Mouse (Mus musculus) liver, embryonic 15.5 days (tissue): Measurements from ENCODE around the gene Klf3. TPM values are rescaled to one million over a fixed set of nuclear protein-coding genes. Genes with fewer than 3 reads are reported as not detected.

Experiments
- ATAC-seq: fragments of 200-750 bp; cut with Nextera tagmentation; 2 replicates; pipeline ENCODE4 v1.8.0; 2017; ENCODE audit warnings: moderate number of reproducible peaks, mild to moderate bottlenecking, moderate library complexity; ENCODE audit not compliant: insufficient read depth
- H3K27ac ChIP-seq: fragments of 300-500 bp; sonication (generic); replicated peaks from 2 replicates; pipeline ENCODE4 v1.5.1; 2015; ENCODE audit warnings: mild to moderate bottlenecking, inconsistent platforms
- H3K27me3 ChIP-seq: fragments of 300-500 bp; sonication (generic); 2 replicates; pipeline ENCODE4 v1.6.1; 2015; ENCODE audit warnings: mild to moderate bottlenecking, inconsistent platforms
- H3K36me3 ChIP-seq: fragments of 300-500 bp; sonication (generic); replicated peaks from 2 replicates; pipeline ENCODE4 v1.6.1; 2015; ENCODE audit warnings: moderate library complexity, mild to moderate bottlenecking, inconsistent platforms
- H3K4me1 ChIP-seq: fragments of 300-500 bp; sonication (generic); replicated peaks from 2 replicates; pipeline ENCODE4 v1.6.1; 2015; ENCODE audit warnings: inconsistent platforms
- H3K4me2 ChIP-seq: fragments of 300-500 bp; sonication (generic); 2 replicates; pipeline ENCODE4 v1.6.1; 2015; ENCODE audit warnings: moderate library complexity, mild to moderate bottlenecking, inconsistent platforms
- H3K4me3 ChIP-seq: fragments of 300-500 bp; sonication (generic); replicated peaks from 2 replicates; pipeline ENCODE4 v1.5.1; 2015; ENCODE audit warnings: mild to moderate bottlenecking, inconsistent platforms
- H3K9ac ChIP-seq: fragments of 300-500 bp; sonication (generic); 2 replicates; pipeline ENCODE4 v1.6.1; 2015; ENCODE audit warnings: moderate library complexity, mild to moderate bottlenecking, inconsistent platforms
- H3K9me3 ChIP-seq: fragments of 300-500 bp; sonication (generic); replicated peaks from 2 replicates; pipeline ENCODE4 v1.6.1; 2016; ENCODE audit warnings: inconsistent platforms
- WGBS: fragments of 180-500 bp; shearing (Covaris S2); methylation state at CpG from one replicate; pipeline ENCODE4 v1.1.7; 2015; ENCODE audit warnings: mixed read lengths; ENCODE audit not compliant: insufficient replicate concordance; 5-methylcytosine and 5-hydroxymethylcytosine counted together
- polyA plus RNA-seq: library from polyadenylated mRNA; unstranded; fragments of >200 nt; fragmentation: Nextera tagmentation; extraction: Ambion mirVana; gene quantifications from 2 replicates; pipeline ENCODE4 v1.2.1, GENCODE M21; 2015

Gene Klf3
- polyA plus RNA-seq, 1 experiment from 2014 or later = 104 TPM

- H3K36me3 ChIP-seq = peaks cover 100% of the 10 kb centered on the region
- no peak overlapping the region for H3K4me2 ChIP-seq
- H3K4me1 ChIP-seq = peaks cover 56% of the 10 kb centered on the region
- WGBS = 92% methylated on average over 10 of the region's 10 CpGs
- no peak overlapping the region for H3K9ac ChIP-seq
- no peak overlapping the region for H3K4me3 ChIP-seq
- no peak for ATAC-seq
- H3K27ac ChIP-seq = no peak overlapping the region
- H3K27me3 ChIP-seq = no peaks in the 10 kb centered on the region
- no peaks in the 10 kb centered on the region for H3K9me3 ChIP-seq
Observed at GRCm38 (mm10) chr5:64820138-64820537, 16.9 kb downstream of the Klf3 start.

- Histone ChIP-seq H3K36me3 (peaks cover 100% of the 10 kb centered on the region), H3K9me3 (no peaks in the 10 kb centered on the region), H3K9ac (no peak overlapping the region), H3K4me2 (no peak overlapping the region), H3K4me1 (peaks cover 44% of the 10 kb centered on the region), H3K4me3 (no peak overlapping the region), H3K27me3 (no peaks in the 10 kb centered on the region), H3K27ac (no peak overlapping the region)
- no peak for ATAC-seq
- 83% methylated on average over 2 of the region's 2 CpGs for WGBS
Observed at GRCm38 (mm10) chr5:64821294-64821693, 18.1 kb downstream of the Klf3 start.

- peaks cover 100% of the 10 kb centered on the region for H3K36me3 ChIP-seq
- no peak overlapping the region for H3K4me3 ChIP-seq
- WGBS = 92% methylated on average over 24 of the region's 24 CpGs
- no peak overlapping the region for H3K27ac ChIP-seq
- no peak for ATAC-seq
- no peak overlapping the region for H3K9ac ChIP-seq
- H3K9me3 ChIP-seq = no peaks in the 10 kb centered on the region
- peaks cover 39% of the 10 kb centered on the region for H3K4me1 ChIP-seq
- no peak overlapping the region for H3K4me2 ChIP-seq
- H3K27me3 ChIP-seq = no peaks in the 10 kb centered on the region
Observed at GRCm38 (mm10) chr5:64821964-64822363, 18.8 kb downstream of the Klf3 start.

DNA sequence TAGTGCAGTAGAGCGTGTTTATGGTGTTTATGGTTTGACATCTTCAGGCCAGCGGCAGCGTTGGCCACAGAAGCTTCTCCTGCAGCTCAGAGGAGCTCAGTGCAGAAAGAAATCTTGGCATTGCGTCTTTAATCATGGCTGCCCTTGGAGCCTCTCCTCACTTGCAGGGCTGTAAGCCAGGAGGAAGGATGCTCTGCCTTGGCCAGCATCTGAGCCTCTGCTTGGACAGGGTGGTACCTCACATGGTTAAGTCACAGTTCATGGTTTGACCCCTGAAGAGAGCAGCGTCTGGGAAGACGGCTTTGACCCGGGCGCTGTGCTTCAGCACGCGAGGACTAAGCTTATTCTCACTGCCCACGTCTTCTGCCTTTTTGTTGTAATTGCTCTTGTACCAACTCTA, 20.2 kb downstream of the Klf3 start:
- Histone ChIP-seq H3K27me3 (no peaks in the 10 kb centered on the region), H3K4me1 (peaks cover 34% of the 10 kb centered on the region), H3K9ac (no peak overlapping the region), H3K4me2 (no peak overlapping the region), H3K4me3 (no peak overlapping the region), H3K27ac (no peak overlapping the region), H3K9me3 (no peaks in the 10 kb centered on the region), H3K36me3 (peaks cover 100% of the 10 kb centered on the region)
- ATAC-seq = no peak
- WGBS = 94% methylated on average over 11 of the region's 11 CpGs

- no peak overlapping the region for H3K9ac ChIP-seq
- 85% methylated on average over 3 of the region's 3 CpGs for WGBS
- H3K4me2 ChIP-seq = no peak overlapping the region
- H3K4me3 ChIP-seq = no peak overlapping the region
- no peak overlapping the region for H3K27ac ChIP-seq
- H3K9me3 ChIP-seq = no peaks in the 10 kb centered on the region
- no peaks in the 10 kb centered on the region for H3K27me3 ChIP-seq
- peaks cover 100% of the 10 kb centered on the region for H3K36me3 ChIP-seq
- H3K4me1 ChIP-seq = peaks cover 24% of the 10 kb centered on the region
- ATAC-seq = no peak
Observed at GRCm38 (mm10) chr5:64824765-64825164, 21.6 kb downstream of the Klf3 start.

GRCm38 (mm10) chr5:64825496-64825895, 22.3 kb downstream of the Klf3 start:
- Histone ChIP-seq H3K27me3 (no peaks in the 10 kb centered on the region), H3K4me3 (no peak overlapping the region), H3K9me3 (no peaks in the 10 kb centered on the region), H3K4me1 (peaks cover 17% of the 10 kb centered on the region), H3K9ac (no peak overlapping the region), H3K27ac (no peak overlapping the region), H3K4me2 (no peak overlapping the region), H3K36me3 (peaks cover 100% of the 10 kb centered on the region)
- no peak; the same call in 1 of the 2 replicates for ATAC-seq
- WGBS = 88% methylated on average over 7 of the region's 7 CpGs

- H3K27me3 ChIP-seq = no peaks in the 10 kb centered on the region
- peaks cover 97% of the 10 kb centered on the region for H3K36me3 ChIP-seq
- no peak overlapping the region for H3K4me2 ChIP-seq
- WGBS = 91% methylated on average over 12 of the region's 12 CpGs
- H3K9ac ChIP-seq = no peak overlapping the region
- H3K9me3 ChIP-seq = no peaks in the 10 kb centered on the region
- no peak overlapping the region for H3K4me3 ChIP-seq
- no peak overlapping the region for H3K27ac ChIP-seq
- ATAC-seq = no peak
- 0 out of 2 replicates have a peak, but pooled peaks cover 11% of the 10 kb centered on the region for H3K4me1 ChIP-seq
Observed at GRCm38 (mm10) chr5:64827151-64827550, 24.0 kb downstream of the Klf3 start.

GRCm38 (mm10) chr5:64828314-64828713, 25.1 kb downstream of the Klf3 start:
- no peak overlapping the region for H3K4me3 ChIP-seq
- no peak for ATAC-seq
- H3K36me3 ChIP-seq = peaks cover 93% of the 10 kb centered on the region
- no peaks in the 10 kb centered on the region for H3K9me3 ChIP-seq
- 54% methylated on average over 9 of the region's 9 CpGs for WGBS
- H3K4me2 ChIP-seq = no peak overlapping the region
- H3K27ac ChIP-seq = no peak overlapping the region
- H3K9ac ChIP-seq = no peak overlapping the region
- H3K27me3 ChIP-seq = no peaks in the 10 kb centered on the region
- H3K4me1 ChIP-seq = 0 out of 2 replicates have a peak, but pooled peaks cover 11% of the 10 kb centered on the region

DNA sequence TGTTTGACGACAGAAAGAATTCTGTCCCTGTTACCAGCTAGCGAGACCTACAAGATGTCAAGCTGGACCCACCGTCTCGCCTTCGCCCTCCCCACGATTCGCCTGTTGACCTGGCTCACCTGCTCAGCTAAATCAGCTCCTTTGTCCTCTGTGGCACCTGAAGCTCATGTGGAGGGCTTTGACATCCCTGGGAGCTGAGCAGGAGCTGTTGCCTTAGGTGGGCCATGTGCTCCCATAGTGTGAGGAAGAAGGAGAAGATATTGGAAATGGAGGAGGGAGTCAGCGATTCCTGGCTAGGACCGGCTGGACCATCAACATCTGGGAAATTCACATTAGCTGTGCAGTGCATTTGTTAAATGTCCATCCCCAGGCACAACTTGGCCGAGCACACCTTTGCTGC, 26.4 kb downstream of the Klf3 start:
- H3K27me3 ChIP-seq = no peaks in the 10 kb centered on the region
- H3K4me2 ChIP-seq = no peak overlapping the region
- 93% methylated on average over 10 of the region's 10 CpGs for WGBS
- no peaks in the 10 kb centered on the region for H3K9me3 ChIP-seq
- no peak for ATAC-seq
- H3K4me3 ChIP-seq = no peak overlapping the region
- H3K27ac ChIP-seq = no peak overlapping the region
- H3K36me3 ChIP-seq = peaks cover 82% of the 10 kb centered on the region
- no peak overlapping the region for H3K9ac ChIP-seq
- peaks cover 14% of the 10 kb centered on the region; the same call in 1 of the 2 replicates for H3K4me1 ChIP-seq

DNA sequence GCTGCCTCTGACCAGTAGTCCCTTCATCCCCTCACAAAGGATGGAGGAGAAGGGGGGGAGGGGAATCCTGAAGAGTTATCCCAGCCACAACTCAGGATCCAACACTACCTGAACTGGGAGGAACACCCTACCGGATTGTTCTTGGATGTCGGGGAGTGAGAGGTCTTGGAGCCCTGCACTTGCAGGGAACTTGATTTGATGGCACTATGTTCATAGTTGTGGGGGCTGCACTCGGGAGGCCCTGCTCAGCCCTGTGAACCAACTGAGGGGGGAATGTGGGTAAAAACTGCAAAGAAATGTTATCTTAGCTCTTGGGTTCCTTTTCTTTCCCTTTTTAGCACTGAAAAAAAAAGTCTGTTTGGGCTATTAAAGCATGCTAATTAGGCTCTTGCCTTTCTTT, 27.6 kb downstream of the Klf3 start:
- Histone ChIP-seq H3K27me3 (no peaks in the 10 kb centered on the region), H3K36me3 (peaks cover 71% of the 10 kb centered on the region), H3K9ac (no peak overlapping the region), H3K4me2 (no peak overlapping the region), H3K4me3 (no peak overlapping the region), H3K4me1 (peaks cover 14% of the 10 kb centered on the region; the same call in 1 of the 2 replicates), H3K27ac (no peak overlapping the region), H3K9me3 (no peaks in the 10 kb centered on the region)
- ATAC-seq = no peak
- WGBS = 80% methylated on average over 3 of the region's 3 CpGs

GRCm38 (mm10) chr5:64833410-64833809, 30.2 kb downstream of the Klf3 start:
- Histone ChIP-seq H3K9ac (no peak overlapping the region), H3K9me3 (no peaks in the 10 kb centered on the region), H3K4me2 (no peak overlapping the region), H3K27me3 (no peaks in the 10 kb centered on the region), H3K4me1 (peaks cover 7% of the 10 kb centered on the region; the same call in 1 of the 2 replicates), H3K27ac (no peak overlapping the region), H3K4me3 (no peak overlapping the region), H3K36me3 (peaks cover 44% of the 10 kb centered on the region)
- ATAC-seq = no peak

GRCm38 (mm10) chr5:64834213-64834612, 31.0 kb downstream of the Klf3 start:
- Histone ChIP-seq H3K4me1 (peaks cover 7% of the 10 kb centered on the region; the same call in 1 of the 2 replicates), H3K27me3 (no peaks in the 10 kb centered on the region), H3K9me3 (no peaks in the 10 kb centered on the region), H3K4me2 (no peak overlapping the region), H3K4me3 (no peak overlapping the region), H3K36me3 (peaks cover 36% of the 10 kb centered on the region), H3K27ac (no peak overlapping the region), H3K9ac (no peak overlapping the region)
- no peak for ATAC-seq
- WGBS = 56% methylated on average over 1 of the region's 1 CpGs
